Mouse (Mus musculus) central nervous system, embryonic 11.5 days (tissue): ENCODE measurements around the gene Defb22. TPM values are rescaled to one million over a fixed set of nuclear protein-coding genes. Genes with fewer than 3 reads are reported as not detected.

ENCODE experiments used
- polyA plus RNA-seq: library from polyadenylated mRNA; depleted of rRNA; stranded (reverse); fragments of >200 nt; gene quantifications from 2 replicates; pipeline ENCODE4 v1.2.3, GENCODE M21; 2012; rRNA removed

Gene Defb22
- polyA plus RNA-seq = not detected in 2 replicates

DNA sequence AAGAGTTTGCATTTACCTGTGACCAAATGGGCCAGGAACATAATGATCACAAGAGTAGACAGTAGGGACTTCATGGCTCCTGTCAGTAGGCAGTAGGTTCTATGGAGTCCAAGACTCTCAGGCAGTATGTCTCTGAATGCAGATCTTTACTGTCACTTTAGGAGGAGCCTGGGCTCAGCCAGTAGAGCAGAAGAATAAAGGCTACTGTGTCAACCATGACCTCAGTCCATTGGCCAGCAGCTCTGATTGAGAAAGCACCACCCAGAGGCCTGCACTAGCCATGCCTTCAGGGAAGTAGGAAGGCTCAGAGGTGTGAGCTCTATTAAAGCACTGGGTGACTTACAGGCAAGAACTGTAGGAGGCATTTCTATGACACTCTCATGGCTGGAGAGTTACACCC lies at the start of gene Defb22:
TSS of gene Defb22 (minus strand) at position 101 of the 400 bp plus-strand sequence.

DNA sequence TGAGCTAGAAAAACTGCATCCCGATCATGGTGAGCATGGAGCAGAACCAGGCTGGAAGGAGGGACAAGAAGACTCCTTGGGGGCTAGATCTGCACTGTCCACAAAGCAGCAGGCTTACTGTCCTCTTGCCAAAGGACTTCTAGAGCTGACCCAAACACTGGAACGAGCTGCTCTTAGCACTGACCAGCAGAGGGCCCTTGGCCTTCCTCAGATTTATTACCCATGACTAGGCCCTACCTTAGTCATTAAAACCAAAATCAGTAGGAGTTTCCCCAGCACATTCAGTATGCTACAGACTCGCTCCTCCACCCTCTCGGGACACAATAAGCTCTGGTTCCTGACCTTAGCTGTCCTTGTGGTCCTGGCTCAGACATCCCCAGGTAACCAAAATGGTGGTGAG lies 28.0 kb upstream of the Defb22 start, which contains the start of gene Defb28:
TSS of gene Defb28 (plus strand) at position 275 of the 400 bp plus-strand sequence.

DNA sequence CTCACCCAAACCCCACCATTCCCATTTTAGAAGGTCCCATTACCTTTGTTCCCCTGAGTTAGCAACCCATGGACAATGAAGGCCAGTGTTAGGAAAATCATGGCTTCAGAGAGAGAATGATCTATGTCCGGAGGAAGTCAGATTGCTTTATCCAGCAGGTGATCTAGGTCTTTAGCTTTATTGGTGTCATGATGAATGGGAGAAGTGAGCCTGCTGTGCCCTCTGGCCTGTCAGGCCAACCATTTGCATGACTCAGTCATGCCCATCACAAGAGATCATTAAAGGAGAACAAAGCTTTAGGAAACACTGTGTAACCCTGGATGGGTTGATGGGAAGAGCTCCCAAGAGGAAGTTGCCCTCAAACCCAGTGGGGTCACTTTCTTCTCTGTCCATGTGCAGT lies 21.7 kb upstream of the Defb22 start, which contains the start of gene Defb26:
TSS of gene Defb26 (minus strand) at position 101 of the 400 bp plus-strand sequence.

DNA sequence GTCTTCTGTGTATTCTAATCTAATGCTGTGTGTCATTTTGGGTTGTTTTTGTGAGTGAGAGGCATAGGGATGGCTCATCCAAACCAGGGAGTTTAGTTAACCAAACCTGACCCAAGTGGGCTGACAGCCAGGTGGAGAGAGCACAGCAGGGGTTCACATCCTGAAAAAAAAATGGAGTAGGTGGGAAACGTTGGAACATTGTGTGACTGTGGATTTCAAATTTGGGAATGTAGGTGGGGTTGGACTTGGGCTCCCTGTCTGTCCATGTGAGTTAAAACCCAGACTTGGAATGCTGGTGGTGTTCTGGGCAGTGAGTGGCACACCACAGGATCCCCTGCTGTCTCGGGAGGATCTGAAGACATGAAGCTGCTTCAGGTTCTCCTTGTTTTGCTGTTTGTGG lies 13.2 kb downstream of the Defb22 start, which contains the start of gene Defb20:
TSS of gene Defb20 (plus strand) at position 301 of the 400 bp plus-strand sequence.

DNA sequence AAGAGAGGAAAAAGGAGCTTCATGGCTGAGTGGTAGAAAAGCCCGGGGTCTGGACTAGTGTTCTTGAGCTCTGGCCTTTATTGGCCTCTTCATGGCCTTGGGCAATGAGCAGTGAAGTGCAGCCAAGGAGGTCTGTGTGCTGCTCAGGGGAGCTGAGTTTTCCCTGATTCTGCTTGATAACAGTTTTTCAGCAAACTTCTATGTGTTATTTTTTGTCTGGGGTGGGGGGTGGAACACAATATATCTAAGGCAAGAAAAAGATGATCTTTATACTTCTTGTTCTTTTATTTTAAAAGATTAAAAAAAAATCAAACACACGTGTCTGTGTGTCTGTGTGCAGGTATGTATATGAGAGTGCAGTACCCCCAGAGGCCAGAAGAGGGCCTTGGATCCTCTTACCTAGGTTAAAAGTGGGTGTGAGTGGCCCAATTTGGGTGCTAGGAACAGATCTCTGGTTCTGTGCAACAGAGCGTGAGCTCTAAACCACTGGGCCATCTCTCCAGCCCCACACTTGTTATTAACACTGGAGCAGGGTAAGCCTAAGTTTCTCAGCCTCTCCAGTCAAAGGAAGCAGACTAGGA lies 25.3 kb downstream of the Defb22 start, which contains the start of gene Defb23:
TSS of gene Defb23 (minus strand) at position 51 of the 581 bp plus-strand sequence.

Other genes starting within 250 kb of the Defb22 start
- gene Tbc1d20, start 196.3 kb downstream of the Defb22 start, polyA plus RNA-seq = 27.5 and 39.2 TPM in 2 replicates
- gene Rbck1, start 157.5 kb downstream of the Defb22 start, polyA plus RNA-seq = 145 and 183 TPM in 2 replicates
- gene Trib3, start 146.1 kb downstream of the Defb22 start, polyA plus RNA-seq = 1.2 and 1.3 TPM in 2 replicates
- 4.1 and 6.5 TPM in 2 replicates for gene Nrsn2, start 113.5 kb downstream of the Defb22 start, polyA plus RNA-seq
- gene Sox12, start 92.1 kb downstream of the Defb22 start, polyA plus RNA-seq = 51.5 and 69.9 TPM in 2 replicates
- 42.1 and 60.6 TPM in 2 replicates for gene Zcchc3, start 75.1 kb downstream of the Defb22 start, polyA plus RNA-seq
- gene 6820408C15Rik, start 74.6 kb downstream of the Defb22 start, polyA plus RNA-seq = 1.0 and 1.4 TPM in 2 replicates
- gene Defb23, start 25.5 kb downstream of the Defb22 start, polyA plus RNA-seq = not detected in 2 replicates
- not detected in 2 replicates for gene Defb20, start 13.1 kb downstream of the Defb22 start, polyA plus RNA-seq
- not detected in 2 replicates for gene Defb26, start 21.6 kb upstream of the Defb22 start, polyA plus RNA-seq
- gene Defb28, start 28.1 kb upstream of the Defb22 start, polyA plus RNA-seq = not detected in 2 replicates
- gene Defb29, start 50.0 kb upstream of the Defb22 start, polyA plus RNA-seq = not detected in 2 replicates
- not detected in 2 replicates for gene Gm17416, start 79.2 kb upstream of the Defb22 start, polyA plus RNA-seq
- not detected in 2 replicates for gene Defb21, start 82.6 kb upstream of the Defb22 start, polyA plus RNA-seq
- gene Defb19, start 90.2 kb upstream of the Defb22 start, polyA plus RNA-seq = not detected in 2 replicates
- not detected in 2 replicates for gene Defb45, start 109.3 kb upstream of the Defb22 start, polyA plus RNA-seq
- gene Defb36, start 114.2 kb upstream of the Defb22 start, polyA plus RNA-seq = not detected in 2 replicates
- gene Defb25, start 132.9 kb upstream of the Defb22 start, polyA plus RNA-seq = 0.56 TPM in 1 of 2 replicates, not detected in the other
- 0.23 and 1.1 TPM in 2 replicates for gene Rem1, start 136.8 kb upstream of the Defb22 start, polyA plus RNA-seq
- gene H13, start 179.3 kb upstream of the Defb22 start, polyA plus RNA-seq = 99.6 and 122 TPM in 2 replicates
- gene Mcts2, start 196.9 kb upstream of the Defb22 start, polyA plus RNA-seq = 20.2 and 36.9 TPM in 2 replicates
- 218 and 227 TPM in 2 replicates for gene Id1, start 246.1 kb upstream of the Defb22 start, polyA plus RNA-seq